Mouse (Mus musculus): ENCODE measurements around the gene 4930556J24Rik. TPM values are rescaled to one million over a fixed set of nuclear protein-coding genes. Genes with fewer than 3 reads are reported as not detected.
A peak's percentile ranks its signal among the peaks of the same experiment; 100 is the strongest.
"Not testable (repeated sequence)": the region's sequence is repeated elsewhere in the genome, so short reads cannot be mapped to it uniquely, and the experiment has no call there.

Gene 4930556J24Rik
- polyA plus RNA-seq, 1 experiment: 0.34 TPM

DNA sequence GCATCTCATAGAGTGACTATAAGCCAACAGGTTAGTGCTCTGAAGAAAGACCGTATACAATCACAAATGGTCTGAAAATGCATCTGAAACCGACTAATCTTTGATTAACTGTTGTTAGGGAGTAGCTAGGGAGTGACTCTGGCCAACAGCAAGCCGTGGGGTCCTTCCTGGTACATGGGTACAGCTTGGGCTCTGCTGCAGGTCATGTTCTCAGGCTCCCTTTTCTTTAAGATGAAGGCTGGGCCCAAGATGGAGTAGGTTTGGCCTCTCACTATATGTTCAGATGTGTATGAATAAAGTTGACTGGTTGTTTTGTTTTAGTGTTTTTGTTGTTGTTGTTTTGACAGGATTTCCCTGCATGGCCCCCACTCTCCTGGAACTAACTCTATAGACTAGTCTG is 14.8 kb downstream of the 4930556J24Rik start:
- 76% methylated on average over 3 of the region's 3 CpGs for WGBS
- no peaks in the 10 kb centered on the region for H3K27me3 ChIP-seq (replicated peaks; ENCODE audit: control insufficient read depth, insufficient read depth, low read length)
- TF ChIP-seq POLR2A (IDR thresholded peaks at IDR 0.05; ENCODE audit: low read depth, low read length) (no peak), CTCF (conservative IDR thresholded peaks at IDR 0.05; ENCODE audit: insufficient read depth, insufficient read length, low read depth, low read length) (no peak)
- H3K36me3 ChIP-seq (ENCODE audit: control insufficient read depth, insufficient read depth, low read length): no peaks in the 10 kb centered on the region
- H3K27ac ChIP-seq (ENCODE audit: insufficient read depth, low read depth, low read length): no peak overlapping the region
- DNase-seq: no peak
- H3K4me1 ChIP-seq (ENCODE audit: control insufficient read depth, insufficient read depth, low read length): peaks cover 8% of the 10 kb centered on the region; the same call in 1 of the 2 replicates
- no peak overlapping the region for H3K4me3 ChIP-seq (ENCODE audit: insufficient read depth, low read depth, low read length)

DNA sequence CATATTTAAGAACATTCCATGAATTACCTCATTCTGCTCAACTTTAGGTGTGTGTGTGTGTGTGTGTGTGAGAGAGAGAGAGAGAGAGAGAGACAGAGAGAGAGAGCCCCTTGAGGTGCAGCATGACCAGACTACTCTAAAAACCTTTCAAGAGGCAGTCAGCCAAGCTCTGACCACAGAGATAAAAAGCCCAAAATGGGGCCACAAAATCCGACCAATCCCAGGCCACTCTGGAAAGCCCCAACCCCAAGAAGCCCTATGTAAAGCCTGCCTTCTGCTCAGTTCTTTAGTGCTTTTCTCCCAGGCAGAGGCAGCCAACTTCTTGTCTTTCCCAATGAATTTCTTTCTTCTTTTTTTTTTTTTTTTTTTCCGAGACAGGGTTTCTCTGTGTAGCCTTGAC is 15.7 kb downstream of the 4930556J24Rik start:
- no peak overlapping the region for H3K4me3 ChIP-seq (ENCODE audit: insufficient read depth, low read depth, low read length)
- 32% methylated on average over 2 of the region's 2 CpGs for WGBS
- peaks cover 8% of the 10 kb centered on the region; the same call in 1 of the 2 replicates for H3K4me1 ChIP-seq (ENCODE audit: control insufficient read depth, insufficient read depth, low read length)
- H3K27ac ChIP-seq (ENCODE audit: insufficient read depth, low read depth, low read length): no peak overlapping the region
- H3K27me3 ChIP-seq (replicated peaks; ENCODE audit: control insufficient read depth, insufficient read depth, low read length): no peaks in the 10 kb centered on the region
- no peak for TF ChIP-seq CTCF (conservative IDR thresholded peaks at IDR 0.05; ENCODE audit: insufficient read depth, insufficient read length, low read depth, low read length)
- TF ChIP-seq POLR2A (IDR thresholded peaks at IDR 0.05; ENCODE audit: low read depth, low read length): no peak
- no peak for DNase-seq
- no peaks in the 10 kb centered on the region for H3K36me3 ChIP-seq (ENCODE audit: control insufficient read depth, insufficient read depth, low read length)

DNA sequence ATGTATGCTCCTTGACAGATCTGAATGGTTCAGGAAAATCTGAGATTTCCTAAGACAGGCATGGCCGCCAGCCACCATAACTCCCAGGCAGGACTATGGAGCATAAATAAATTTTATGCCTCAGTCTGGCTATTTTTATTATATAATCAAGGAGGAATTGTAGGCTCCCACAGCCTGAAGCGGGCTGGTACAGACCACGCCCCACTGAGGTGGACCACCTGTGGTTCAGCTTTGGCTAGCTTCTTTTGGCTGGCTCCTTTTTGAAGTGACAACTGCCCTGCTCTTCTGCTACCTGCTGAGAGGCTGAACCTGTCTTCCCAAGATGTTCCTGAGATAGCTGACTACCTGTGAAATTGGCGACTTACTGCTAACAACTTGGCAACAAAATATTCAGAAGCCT is 21.2 kb downstream of the 4930556J24Rik start:
- not testable (repeated sequence) for H3K4me3 ChIP-seq (ENCODE audit: insufficient read depth, low read depth, low read length); DNase-seq; H3K36me3 ChIP-seq (ENCODE audit: control insufficient read depth, insufficient read depth, low read length); H3K4me1 ChIP-seq (ENCODE audit: control insufficient read depth, insufficient read depth, low read length); H3K27me3 ChIP-seq (replicated peaks; ENCODE audit: control insufficient read depth, insufficient read depth, low read length); H3K27ac ChIP-seq (ENCODE audit: insufficient read depth, low read depth, low read length)
- 81% methylated on average over 4 of the region's 4 CpGs for WGBS

DNA sequence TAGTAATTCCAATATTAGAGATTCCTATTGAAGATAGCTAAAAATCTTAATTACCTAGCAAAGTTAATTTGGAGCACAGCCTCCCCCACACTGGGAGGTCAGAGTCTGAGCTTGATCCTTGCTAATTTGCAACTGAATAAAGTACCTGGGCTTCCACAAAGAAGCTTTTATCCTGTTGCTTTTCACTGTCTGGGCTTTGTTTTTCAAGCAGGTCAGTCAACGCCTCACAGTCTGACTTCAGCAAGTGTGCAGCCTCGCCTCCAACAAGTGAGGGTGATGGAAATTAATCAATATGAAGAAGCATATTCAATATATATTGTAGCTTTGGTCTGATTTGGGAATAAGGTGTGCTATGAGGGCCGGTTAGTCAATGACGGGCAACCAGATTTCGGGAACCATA is 21.7 kb downstream of the 4930556J24Rik start:
- not testable (repeated sequence) for DNase-seq; H3K4me1 ChIP-seq (ENCODE audit: control insufficient read depth, insufficient read depth, low read length); H3K27me3 ChIP-seq (replicated peaks; ENCODE audit: control insufficient read depth, insufficient read depth, low read length); H3K36me3 ChIP-seq (ENCODE audit: control insufficient read depth, insufficient read depth, low read length); H3K27ac ChIP-seq (ENCODE audit: insufficient read depth, low read depth, low read length); H3K4me3 ChIP-seq (ENCODE audit: insufficient read depth, low read depth, low read length)
- WGBS: 92% methylated on average over 5 of the region's 5 CpGs

DNA sequence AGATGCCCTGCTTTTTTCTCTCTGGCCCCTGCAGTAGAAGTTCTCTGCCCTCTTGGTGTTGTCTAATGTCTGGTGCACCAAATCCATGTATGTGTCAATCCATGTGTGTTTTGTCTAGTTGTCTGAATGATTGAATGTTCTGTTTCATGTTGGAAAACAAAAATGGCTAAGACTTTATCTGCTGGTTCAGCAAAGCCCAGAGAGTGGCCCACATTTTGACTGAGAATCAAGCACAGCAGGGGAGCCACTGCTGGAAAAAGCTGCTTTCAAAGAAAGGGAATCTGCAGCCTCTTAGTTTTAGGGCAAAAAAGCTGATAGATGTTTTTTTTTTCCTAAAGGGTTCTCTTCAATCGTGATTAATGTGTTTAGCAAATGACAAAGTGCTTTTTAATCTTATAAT is 30.2 kb downstream of the 4930556J24Rik start:
- TF ChIP-seq POLR2A (IDR thresholded peaks at IDR 0.05; ENCODE audit: low read depth, low read length) (no peak), CTCF (conservative IDR thresholded peaks at IDR 0.05; ENCODE audit: insufficient read depth, insufficient read length, low read depth, low read length) (no peak)
- H3K36me3 ChIP-seq (ENCODE audit: control insufficient read depth, insufficient read depth, low read length): no peaks in the 10 kb centered on the region
- DNase-seq: no peak
- no peaks in the 10 kb centered on the region; the same call in 1 of the 2 replicates for H3K4me1 ChIP-seq (ENCODE audit: control insufficient read depth, insufficient read depth, low read length)
- H3K4me3 ChIP-seq (ENCODE audit: insufficient read depth, low read depth, low read length): no peak overlapping the region
- 24% methylated on average over 1 of the region's 1 CpGs for WGBS
- no peak overlapping the region for H3K27ac ChIP-seq (ENCODE audit: insufficient read depth, low read depth, low read length)
- H3K27me3 ChIP-seq (replicated peaks; ENCODE audit: control insufficient read depth, insufficient read depth, low read length): no peaks in the 10 kb centered on the region

DNA sequence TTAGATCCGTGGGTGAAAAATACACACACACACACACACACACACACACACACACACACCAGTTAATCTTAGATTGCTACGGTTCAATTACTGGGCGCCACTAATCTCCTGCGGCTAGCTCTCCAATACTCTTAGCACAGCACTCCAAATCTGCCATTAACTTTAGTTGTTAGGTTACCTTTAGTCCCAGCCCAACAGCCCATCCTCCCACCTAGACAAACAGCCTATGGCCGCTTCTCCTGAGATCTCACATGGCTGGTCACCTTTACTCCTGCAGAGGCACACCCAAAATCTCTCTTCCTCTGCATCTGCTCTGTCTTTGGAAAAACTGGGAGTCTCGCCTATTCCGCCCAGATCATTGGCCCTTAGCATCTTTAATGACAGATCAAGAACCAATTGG is 35.2 kb downstream of the 4930556J24Rik start:
- no peaks in the 10 kb centered on the region; the same call in 1 of the 2 replicates for H3K4me1 ChIP-seq (ENCODE audit: control insufficient read depth, insufficient read depth, low read length)
- TF ChIP-seq POLR2A (IDR thresholded peaks at IDR 0.05; ENCODE audit: low read depth, low read length): no peak
- TF ChIP-seq CTCF (conservative IDR thresholded peaks at IDR 0.05; ENCODE audit: insufficient read depth, insufficient read length, low read depth, low read length): no peak
- H3K27me3 ChIP-seq (replicated peaks; ENCODE audit: control insufficient read depth, insufficient read depth, low read length): no peaks in the 10 kb centered on the region
- no peak overlapping the region for H3K4me3 ChIP-seq (ENCODE audit: insufficient read depth, low read depth, low read length)
- H3K36me3 ChIP-seq (ENCODE audit: control insufficient read depth, insufficient read depth, low read length): no peaks in the 10 kb centered on the region
- peak; percentile 55 for DNase-seq
- no peak overlapping the region for H3K27ac ChIP-seq (ENCODE audit: insufficient read depth, low read depth, low read length)
- WGBS: 64% methylated on average over 7 of the region's 7 CpGs

DNA sequence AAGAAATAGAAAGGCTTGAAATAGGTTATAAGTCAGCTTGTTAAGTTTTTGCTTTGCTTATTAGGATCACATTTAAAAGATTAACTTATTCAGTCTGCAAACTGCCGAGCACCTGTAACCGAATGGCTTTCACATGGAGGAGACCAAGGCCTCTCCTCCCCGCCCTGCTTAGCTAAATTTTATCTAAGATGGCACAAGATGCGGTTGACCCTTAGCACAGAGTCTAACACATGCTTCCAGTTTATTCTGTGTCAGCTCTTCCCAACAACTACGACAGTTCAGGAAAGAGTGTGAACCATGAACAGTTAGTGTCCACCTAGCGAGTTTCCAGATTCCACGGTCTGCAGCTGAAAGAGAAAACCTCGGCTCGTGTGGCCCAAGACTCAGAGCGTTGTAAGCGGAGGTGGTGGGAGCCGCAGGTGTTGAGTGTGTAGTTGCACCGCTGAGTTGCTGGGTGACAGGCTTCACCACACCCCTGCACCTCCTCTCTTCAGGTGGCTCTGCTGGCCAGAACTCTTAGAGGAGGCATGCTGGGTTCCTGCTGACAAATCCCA is 39.2 kb downstream of the 4930556J24Rik start:
- H3K27me3 ChIP-seq (replicated peaks; ENCODE audit: control insufficient read depth, insufficient read depth, low read length): no peaks in the 10 kb centered on the region
- 54% methylated on average over 13 of the region's 13 CpGs for WGBS
- DNase-seq: peak; percentile 92
- H3K4me1 ChIP-seq (ENCODE audit: control insufficient read depth, insufficient read depth, low read length): peaks cover 22% of the 10 kb centered on the region
- TF ChIP-seq POLR2A (IDR thresholded peaks at IDR 0.05; ENCODE audit: low read depth, low read length) (peak; percentile 14), CTCF (conservative IDR thresholded peaks at IDR 0.05; ENCODE audit: insufficient read depth, insufficient read length, low read depth, low read length) (no peak)
- peak overlapping the region; percentile 40 for H3K4me3 ChIP-seq (ENCODE audit: insufficient read depth, low read depth, low read length)
- peak overlapping the region; percentile 91 for H3K27ac ChIP-seq (ENCODE audit: insufficient read depth, low read depth, low read length)
- H3K36me3 ChIP-seq (ENCODE audit: control insufficient read depth, insufficient read depth, low read length): no peaks in the 10 kb centered on the region

DNA sequence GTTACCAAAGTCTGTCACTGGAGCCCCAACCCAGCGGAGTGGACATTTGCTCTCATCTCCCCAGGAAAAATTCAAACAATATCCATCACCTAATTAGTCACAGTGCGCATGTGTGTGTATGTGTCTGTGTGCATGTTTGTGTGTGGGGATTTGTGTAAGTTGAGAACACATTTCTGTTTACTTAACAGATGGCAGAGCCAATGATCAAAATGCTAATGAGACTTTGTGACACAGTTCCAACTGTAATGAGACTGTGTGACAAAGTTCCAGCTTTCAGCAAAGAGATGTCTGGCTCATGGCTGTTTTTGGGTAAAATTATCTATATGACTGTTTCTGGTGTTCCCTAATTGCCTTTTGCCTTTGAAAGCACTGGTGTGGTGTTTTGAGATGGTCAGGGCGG is 40.3 kb downstream of the 4930556J24Rik start:
- DNase-seq: no peak
- 87% methylated on average over 3 of the region's 3 CpGs for WGBS
- H3K36me3 ChIP-seq (ENCODE audit: control insufficient read depth, insufficient read depth, low read length): no peaks in the 10 kb centered on the region
- H3K4me1 ChIP-seq (ENCODE audit: control insufficient read depth, insufficient read depth, low read length): peaks cover 22% of the 10 kb centered on the region
- no peaks in the 10 kb centered on the region for H3K27me3 ChIP-seq (replicated peaks; ENCODE audit: control insufficient read depth, insufficient read depth, low read length)
- no peak for TF ChIP-seq POLR2A (IDR thresholded peaks at IDR 0.05; ENCODE audit: low read depth, low read length)
- no peak for TF ChIP-seq CTCF (conservative IDR thresholded peaks at IDR 0.05; ENCODE audit: insufficient read depth, insufficient read length, low read depth, low read length)
- no peak overlapping the region; the same call in 1 of the 2 replicates for H3K27ac ChIP-seq (ENCODE audit: insufficient read depth, low read depth, low read length)
- no peak overlapping the region for H3K4me3 ChIP-seq (ENCODE audit: insufficient read depth, low read depth, low read length)
